Mouse (Mus musculus): Measurements from ENCODE around the gene Slc25a35.

DNA sequence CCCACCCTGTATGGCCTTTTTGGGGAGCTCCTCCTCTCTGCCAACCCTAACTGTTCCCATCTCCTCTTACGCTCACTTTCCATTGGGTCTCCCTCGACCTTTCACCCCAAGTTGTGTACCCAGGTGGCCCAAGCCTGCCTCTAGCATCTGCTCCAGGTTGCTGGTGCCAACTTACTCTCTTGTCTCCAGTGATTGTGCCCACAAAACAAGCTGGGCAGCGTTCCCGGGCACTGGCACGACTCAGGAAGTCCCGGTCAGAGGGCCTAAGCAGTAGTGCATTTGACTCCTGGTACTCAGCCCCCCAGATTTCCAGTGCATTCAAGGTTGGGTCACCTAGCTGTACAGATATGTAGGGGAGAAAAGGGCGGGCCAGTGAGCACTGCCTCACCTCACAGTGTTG, 25.2 kb downstream of the Slc25a35 start:
- TF ChIP-seq CTCF (IDR thresholded peaks at IDR 0.05) = no peak
- no peak for TF ChIP-seq EP300 (IDR thresholded peaks at IDR 0.05)

Measured in lung, postnatal 0 days (tissue).